Mouse (Mus musculus): ENCODE data around the gene B130006D01Rik. TPM values are rescaled to one million over a fixed set of nuclear protein-coding genes. Genes with fewer than 3 reads are reported as not detected.

Gene B130006D01Rik
- polyA plus RNA-seq, 1 experiment from 2014 or later: 2.4 TPM

Other genes with a start within 250 kb of the B130006D01Rik start
- 7.5 and 7.6 TPM in 2 replicates for gene Nxph3, start 209.0 kb upstream of the B130006D01Rik start, polyA plus RNA-seq (2015; fragmentation: Nextera tagmentation; extraction: Ambion mirVana)
- 8.2 and 8.7 TPM in 2 replicates for gene Ngfr, start 135.9 kb upstream of the B130006D01Rik start, polyA plus RNA-seq (2015; fragmentation: Nextera tagmentation; extraction: Ambion mirVana)
- gene Phb, start 56.6 kb upstream of the B130006D01Rik start, polyA plus RNA-seq (2015; fragmentation: Nextera tagmentation; extraction: Ambion mirVana): 182 and 185 TPM in 2 replicates
- 36.8 and 38.5 TPM in 2 replicates for gene Zfp652, start 10.9 kb upstream of the B130006D01Rik start, polyA plus RNA-seq (2015; fragmentation: Nextera tagmentation; extraction: Ambion mirVana)
- gene Phospho1, start 100.9 kb downstream of the B130006D01Rik start, polyA plus RNA-seq (2015; fragmentation: Nextera tagmentation; extraction: Ambion mirVana): not detected in 2 replicates
- gene Gngt2, start 113.6 kb downstream of the B130006D01Rik start, polyA plus RNA-seq (2015; fragmentation: Nextera tagmentation; extraction: Ambion mirVana): 2.7 and 2.9 TPM in 2 replicates
- 1.5 and 2.0 TPM in 2 replicates for gene Abi3, start 118.9 kb downstream of the B130006D01Rik start, polyA plus RNA-seq (2015; fragmentation: Nextera tagmentation; extraction: Ambion mirVana)
- not detected in 2 replicates for gene B4galnt2, start 191.3 kb downstream of the B130006D01Rik start, polyA plus RNA-seq (2015; fragmentation: Nextera tagmentation; extraction: Ambion mirVana)